Mouse (Mus musculus) bone marrow macrophage, adult 2 months (primary cell): ENCODE measurements around the gene Platr17.
"Not testable (repeated sequence)": the region's sequence is repeated elsewhere in the genome, so short reads cannot be mapped to it uniquely, and the experiment has no call there.

Experiments
- CTCF ChIP-seq: IDR thresholded peaks from 2 replicates; pipeline ENCODE4 v1.5.1; 2012; ENCODE audit warnings: low read depth, mild to moderate bottlenecking, low read length, moderate library complexity
- POLR2A ChIP-seq: IDR thresholded peaks from 2 replicates; pipeline ENCODE4 v1.6.1; 2012; ENCODE audit warnings: mild to moderate bottlenecking, low read depth, low read length, borderline replicate concordance

DNA sequence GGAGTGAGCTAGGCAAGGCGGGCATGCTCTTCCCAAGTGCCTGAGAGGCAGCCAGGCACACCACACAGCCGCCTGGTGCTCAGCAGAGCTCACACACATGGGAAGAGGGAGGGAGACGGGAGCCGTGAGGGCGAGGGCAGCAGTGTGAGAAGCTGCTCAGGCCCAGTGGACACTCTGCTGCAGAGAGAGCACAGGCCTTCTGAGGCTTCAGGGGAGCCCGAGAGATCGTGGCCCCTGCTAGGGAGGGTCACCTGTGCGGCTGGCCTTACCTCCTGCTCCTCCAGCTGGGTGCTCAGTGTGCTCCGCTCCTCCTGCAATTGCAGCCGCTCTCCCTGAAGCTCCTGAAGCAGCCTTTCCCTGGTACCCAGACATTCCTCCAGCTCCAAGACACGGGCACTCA, 20.6 kb upstream of the Platr17 start:
- not testable (repeated sequence) for TF ChIP-seq CTCF, POLR2A
